Mouse (Mus musculus) erythroblast, embryonic 14.5 days (primary cell): ENCODE data around the gene Ipcef1.

ENCODE experiments used
- GATA1 ChIP-seq: IDR thresholded peaks from 2 replicates; pipeline ENCODE4 v1.6.1; 2012; ENCODE audit warnings: low read length, inconsistent platforms, mixed read lengths
- TAL1 ChIP-seq: IDR thresholded peaks from 3 replicates; pipeline ENCODE4 v1.6.1; 2012; ENCODE audit warnings: low read length, inconsistent platforms, mixed read lengths

DNA sequence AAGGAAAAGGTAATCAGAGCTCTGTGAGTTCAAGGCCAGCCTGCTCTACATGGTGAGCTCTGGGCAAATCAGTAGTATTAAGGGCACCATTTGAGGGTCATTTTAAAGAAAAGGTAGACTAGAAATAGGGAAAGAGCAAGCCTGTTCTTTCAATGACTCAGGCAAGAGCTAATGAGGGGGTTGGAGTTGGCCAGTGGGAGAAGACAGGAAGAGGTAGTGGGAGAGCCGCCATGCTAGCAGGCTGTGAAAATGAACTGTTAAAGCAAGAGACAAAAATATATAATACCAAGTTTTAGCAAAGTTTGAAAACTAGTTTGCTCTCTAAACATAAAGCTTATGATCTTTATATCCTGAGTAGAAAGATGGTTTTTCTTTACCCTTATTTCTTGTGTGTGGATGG lies 121.9 kb downstream of the Ipcef1 start:
- TF ChIP-seq TAL1 (no peak), GATA1 (no peak)
